Mouse (Mus musculus) CH12.LX (cell line): ENCODE data around the gene Sos2. TPM values are rescaled to one million over a fixed set of nuclear protein-coding genes. Genes with fewer than 3 reads are reported as not detected.

ENCODE experiments used
- DNase-seq: peaks from one replicate; pipeline ENCODE4 v3.0.0-alpha.2; 2013; ENCODE audit errors: extremely low read depth
- H3K27ac ChIP-seq: 2 replicates; pipeline ENCODE4 v1.5.1; 2012; ENCODE audit warnings: low read depth, mild to moderate bottlenecking, control low read depth, moderate library complexity; ENCODE audit not compliant: insufficient read depth
- H3K27me3 ChIP-seq: replicated peaks from 2 replicates; pipeline ENCODE3; 2012; ENCODE audit warnings: inconsistent platforms
- H3K36me3 ChIP-seq, 2 experiments: replicated peaks in 1 of 2; 2 replicates each; pipeline versions ENCODE3 to v1.6.1; 2012; ENCODE audit warnings: inconsistent platforms in 1 of 2, low read length in 1 of 2, mild to moderate bottlenecking in 1 of 2, mixed read lengths in 1 of 2, moderate library complexity in 1 of 2; ENCODE audit not compliant: control insufficient read depth in 1 of 2, insufficient read depth in 1 of 2
- H3K4me1 ChIP-seq, 2 experiments: 2 replicates each; pipeline ENCODE4 v1.6.1; 2012; ENCODE audit warnings: inconsistent platforms in 1 of 2, moderate library complexity in 1 of 2; ENCODE audit not compliant: insufficient read depth in 2 of 2, control insufficient read depth in 1 of 2
- H3K4me2 ChIP-seq: 2 replicates; pipeline ENCODE4 v1.6.1; 2012; ENCODE audit warnings: low read depth, mild to moderate bottlenecking, control low read depth; ENCODE audit not compliant: poor library complexity, insufficient read depth, severe bottlenecking
- H3K4me3 ChIP-seq, 3 experiments: fragments of 150-350 bp in 1 of 3; sonication (generic) in 1 of 3; replicated peaks in 1 of 3; 2 replicates each; pipeline versions ENCODE3 to v1.5.1; 2011 to 2012; ENCODE audit warnings: low read depth in 2 of 3, low read length in 2 of 3, mild to moderate bottlenecking in 2 of 3, moderate library complexity in 2 of 3, control low read depth in 1 of 3, improper control_type of control experiment in 1 of 3, inconsistent platforms in 1 of 3, mixed read lengths in 1 of 3; ENCODE audit not compliant: poor library complexity in 1 of 3
- H3K79me2 ChIP-seq: replicated peaks from 2 replicates; pipeline ENCODE4 v1.6.1; 2012; ENCODE audit warnings: mild to moderate bottlenecking, moderate library complexity; ENCODE audit not compliant: control insufficient read depth, poor library complexity, insufficient read depth, severe bottlenecking; ENCODE audit errors: extremely low read depth
- H3K9ac ChIP-seq: 2 replicates; pipeline ENCODE4 v1.6.1; 2012; ENCODE audit warnings: low read depth, mild to moderate bottlenecking, control low read depth, moderate library complexity; ENCODE audit not compliant: insufficient read depth
- H3K9me3 ChIP-seq: replicated peaks from 2 replicates; pipeline ENCODE3; 2012; ENCODE audit warnings: low read length, inconsistent platforms, mixed read lengths
- BHLHE40 ChIP-seq: IDR thresholded peaks from 2 replicates; pipeline ENCODE4 v1.6.1; 2011; ENCODE audit warnings: mild to moderate bottlenecking, low read depth, low read length, improper control_type of control experiment
- CHD1 ChIP-seq: IDR thresholded peaks from 2 replicates; pipeline ENCODE4 v1.6.1; 2012; ENCODE audit warnings: low read depth, low read length, improper control_type of control experiment, inconsistent platforms
- CHD2 ChIP-seq: IDR thresholded peaks from 2 replicates; pipeline ENCODE4 v1.6.1; 2011; ENCODE audit warnings: low read length, improper control_type of control experiment
- CTCF ChIP-seq, 2 experiments: IDR thresholded peaks in 1 of 2; conservative IDR thresholded peaks in 1 of 2; 2 replicates each; pipeline ENCODE4 v1.5.1; 2011 to 2012; ENCODE audit warnings: low read depth in 2 of 2, low read length in 2 of 2, improper control_type of control experiment in 1 of 2, inconsistent platforms in 1 of 2, mild to moderate bottlenecking in 1 of 2, moderate library complexity in 1 of 2
- ELF1 ChIP-seq: IDR thresholded peaks from 2 replicates; pipeline ENCODE4 v1.6.1; 2014; ENCODE audit warnings: low read depth, mild to moderate bottlenecking, inconsistent platforms, low read length, improper control_type of control experiment
- EP300 ChIP-seq: IDR thresholded peaks from 2 replicates; pipeline ENCODE4 v1.6.1; 2011; ENCODE audit warnings: low read length, improper control_type of control experiment
- ETS1 ChIP-seq: conservative IDR thresholded peaks from 2 replicates; pipeline ENCODE4 v1.6.1; 2012; ENCODE audit warnings: low read depth, mild to moderate bottlenecking, inconsistent platforms, low read length, improper control_type of control experiment, moderate library complexity
- GABPA ChIP-seq: IDR thresholded peaks from 2 replicates; pipeline ENCODE4 v1.6.1; 2012; ENCODE audit warnings: low read depth, low read length, improper control_type of control experiment, inconsistent platforms; ENCODE audit not compliant: insufficient replicate concordance
- HCFC1 ChIP-seq: IDR thresholded peaks from 2 replicates; pipeline ENCODE4 v1.6.1; 2012; ENCODE audit warnings: low read depth, mild to moderate bottlenecking, inconsistent platforms, low read length, improper control_type of control experiment
- IRF4 ChIP-seq: IDR thresholded peaks from 2 replicates; pipeline ENCODE4 v1.6.1; 2014; ENCODE audit warnings: low read depth, mild to moderate bottlenecking, inconsistent platforms, low read length, improper control_type of control experiment
- JUN ChIP-seq: IDR thresholded peaks from 2 replicates; pipeline ENCODE4 v1.6.1; 2011; ENCODE audit warnings: low read depth, mild to moderate bottlenecking, low read length, improper control_type of control experiment, moderate library complexity; ENCODE audit not compliant: insufficient read depth
- JUND ChIP-seq: conservative IDR thresholded peaks from 2 replicates; pipeline ENCODE4 v1.6.1; 2011; ENCODE audit warnings: low read depth, low read length, improper control_type of control experiment
- KAT2A ChIP-seq: IDR thresholded peaks from 2 replicates; pipeline ENCODE4 v1.6.1; 2012; ENCODE audit warnings: low read length, improper control_type of control experiment, inconsistent platforms; ENCODE audit not compliant: insufficient replicate concordance
- MAFK ChIP-seq: IDR thresholded peaks from 2 replicates; pipeline ENCODE4 v1.6.1; 2011; ENCODE audit warnings: low read length, improper control_type of control experiment; ENCODE audit not compliant: insufficient replicate concordance
- MAX ChIP-seq: IDR thresholded peaks from 2 replicates; pipeline ENCODE4 v1.6.1; 2011; ENCODE audit warnings: low read length, improper control_type of control experiment
- MEF2A ChIP-seq: IDR thresholded peaks from 2 replicates; pipeline ENCODE4 v1.6.1; 2014; ENCODE audit warnings: low read depth, mild to moderate bottlenecking, inconsistent platforms, low read length, improper control_type of control experiment, borderline replicate concordance
- MXI1 ChIP-seq: IDR thresholded peaks from 2 replicates; pipeline ENCODE4 v1.6.1; 2011; ENCODE audit warnings: mild to moderate bottlenecking, low read depth, low read length, improper control_type of control experiment
- MYC ChIP-seq: IDR thresholded peaks from 2 replicates; pipeline ENCODE4 v1.6.1; 2011; ENCODE audit warnings: low read depth, mild to moderate bottlenecking, improper control_type of control experiment, low read length
- POLR2A ChIP-seq: IDR thresholded peaks from 2 replicates; pipeline ENCODE4 v1.6.1; 2011; ENCODE audit warnings: low read depth, mild to moderate bottlenecking, improper control_type of control experiment, low read length
- RCOR1 ChIP-seq: conservative IDR thresholded peaks from 2 replicates; pipeline ENCODE4 v1.6.1; 2012; ENCODE audit warnings: low read depth, mild to moderate bottlenecking, inconsistent platforms, low read length, improper control_type of control experiment
- SIN3A ChIP-seq: IDR thresholded peaks from 2 replicates; pipeline ENCODE4 v1.6.1; 2012; ENCODE audit warnings: low read length, improper control_type of control experiment, inconsistent platforms
- SMC3 ChIP-seq: IDR thresholded peaks from 2 replicates; pipeline ENCODE4 v1.6.1; 2011; ENCODE audit warnings: low read depth, low read length, improper control_type of control experiment
- TBP ChIP-seq: conservative IDR thresholded peaks from 2 replicates; pipeline ENCODE4 v1.6.1; 2011; ENCODE audit warnings: low read depth, low read length, improper control_type of control experiment
- TCF12 ChIP-seq: IDR thresholded peaks from 2 replicates; pipeline ENCODE4 v1.6.1; 2014; ENCODE audit warnings: low read depth, mild to moderate bottlenecking, inconsistent platforms, low read length, improper control_type of control experiment
- UBTF ChIP-seq: IDR thresholded peaks from 2 replicates; pipeline ENCODE4 v1.6.1; 2012; ENCODE audit warnings: low read depth, mild to moderate bottlenecking, inconsistent platforms, low read length, improper control_type of control experiment, moderate library complexity
- USF1 ChIP-seq: IDR thresholded peaks from 2 replicates; pipeline ENCODE4 v1.6.1; 2014; ENCODE audit warnings: low read depth, mild to moderate bottlenecking, inconsistent platforms, low read length, improper control_type of control experiment
- USF2 ChIP-seq: conservative IDR thresholded peaks from 2 replicates; pipeline ENCODE4 v1.6.1; 2011; ENCODE audit warnings: low read depth, low read length, improper control_type of control experiment
- ZMIZ1 ChIP-seq: IDR thresholded peaks from 2 replicates; pipeline ENCODE4 v1.6.1; 2012; ENCODE audit warnings: low read depth, mild to moderate bottlenecking, inconsistent platforms, low read length, improper control_type of control experiment
- ZNF384 ChIP-seq: IDR thresholded peaks from 2 replicates; pipeline ENCODE4 v1.6.1; 2012; ENCODE audit warnings: low read depth, low read length, improper control_type of control experiment, inconsistent platforms
- dilution Hi-C: fragments of 300-500 bp; cut with MboI; formaldehyde crosslinking; loops from 2 replicates; pipeline ENCODE4 v1.14.3; 2020; ENCODE audit warnings: low sequenced_read_pairs; ENCODE audit not compliant: extremely low pct_unique_long_range_greater_than_20kb, extremely low pct_ligation_motif_present
- in situ Hi-C: fragments of 300-500 bp; cut with MboI; formaldehyde crosslinking; loops from 3 replicates; pipeline ENCODE4 v1.14.3; 2019; ENCODE audit warnings: low sequenced_read_pairs, low pct_ligation_motif_present, low pct_unique_long_range_greater_than_20kb, mixed read lengths
- polyA plus RNA-seq: library from polyadenylated mRNA; unstranded; fragments of >175 nt; gene quantifications from 2 replicates; pipeline ENCODE4 v1.2.1, GENCODE M21; 2012; ENCODE audit warnings: low read depth; ENCODE audit not compliant: insufficient read length
- total RNA-seq, 2 experiments: library from RNA; depleted of rRNA; stranded (reverse); fragments of 300-350 nt in 1 of 2; fragments of >200 nt in 1 of 2; gene quantifications; 2 replicates each; pipeline ENCODE4 v1.2.3; 2012 to 2014

Sos2 gene
- total and polyA plus RNA-seq, 3 experiments = 7.9 to 10.3 (median 9.6) TPM

- Histone ChIP-seq H3K27ac (no peak overlapping the region), H3K4me3 (no peak overlapping the region), H3K27me3 (no peaks in the 10 kb centered on the region), H3K4me2 (no peak overlapping the region), H3K36me3 (peaks cover 9 to 33% of the 10 kb centered on the region in 2 experiments), H3K79me2 (no peaks in the 10 kb centered on the region), H3K9ac (no peak overlapping the region), H3K4me1 (peaks cover 8 to 22% of the 10 kb centered on the region in 2 experiments), H3K9me3 (peaks cover 2% of the 10 kb centered on the region)
- DNase-seq = no peak
- in situ Hi-C loops = no loop called here
- dilution Hi-C loops = no loop called here
- TF ChIP-seq USF1 = no peak
- no peak for TF ChIP-seq UBTF
- TF ChIP-seq SIN3A = no peak
- no peak for TF ChIP-seq CHD2
- no peak for TF ChIP-seq RCOR1
- no peak for TF ChIP-seq JUN
- no peak for TF ChIP-seq MAFK
- no peak for TF ChIP-seq MEF2A
- TF ChIP-seq HCFC1 = no peak
- TF ChIP-seq KAT2A = no peak
- TF ChIP-seq ELF1 = no peak
- no peak for TF ChIP-seq GABPA
- TF ChIP-seq POLR2A = no peak
- no peak for TF ChIP-seq ZMIZ1
- no peak for TF ChIP-seq ZNF384
- no peak for TF ChIP-seq CTCF (conservative IDR thresholded peaks at IDR 0.05 in 1 of 2, IDR thresholded peaks at IDR 0.05 in 1 of 2; ENCODE audit: low read depth in 2 of 2, low read length in 2 of 2)
- no peak for TF ChIP-seq IRF4
- TF ChIP-seq SMC3 = no peak
These were observed 32.1 kb downstream of the Sos2 start for GRCm38 (mm10) chr12:69649511-69649910.

GRCm38 (mm10) chr12:69645821-69646616, 35.6 kb downstream of the Sos2 start:
- H3K9ac ChIP-seq = no peak overlapping the region
- no peaks in the 10 kb centered on the region for H3K9me3 ChIP-seq
- no peaks in the 10 kb centered on the region for H3K79me2 ChIP-seq
- peaks cover 8 to 26% of the 10 kb centered on the region in 2 experiments for H3K4me1 ChIP-seq
- in situ Hi-C loops (no loop called here), dilution Hi-C loops (no loop called here)
- TF ChIP-seq TCF12 (no peak), JUN (peak; percentile 60), MAX (peak; percentile 59; the same call in 1 of the 2 replicates), KAT2A (no peak), BHLHE40 (peak; percentile 44; the same call in 1 of the 2 replicates), JUND (peak; percentile 82), CHD1 (0 out of 2 replicates have a peak, but pooled peaks have one; percentile 45), EP300 (0 out of 2 replicates have a peak, but pooled peaks have one; percentile 37), MAFK (no peak), IRF4 (peak; percentile 87), SIN3A (peak; percentile 68; the same call in 1 of the 2 replicates), ZMIZ1 (no peak), MEF2A (no peak), ETS1 (peak; percentile 84), HCFC1 (no peak), MYC (peak; percentile 92), POLR2A (no peak), MXI1 (peak; percentile 94), USF2 (no peak; the same call in 1 of the 2 replicates), TBP (no peak), SMC3 (no peak)
- H3K36me3 ChIP-seq = peaks cover 5 to 20% of the 10 kb centered on the region in 2 experiments
- H3K27ac ChIP-seq = 0 out of 2 replicates have a peak overlapping the region, but pooled peaks have one; percentile 4
- no peak overlapping the region for H3K4me2 ChIP-seq
- no peak overlapping the region for H3K4me3 ChIP-seq
- no peaks in the 10 kb centered on the region for H3K27me3 ChIP-seq
- peak; percentile 35 for DNase-seq
